Mouse (Mus musculus) left cerebral cortex, postnatal 36 days (tissue): ENCODE results near the gene Ncln. TPM values are rescaled to one million over a fixed set of nuclear protein-coding genes. Genes with fewer than 3 reads are reported as not detected.

ENCODE experiments used
- DNase-seq, 2 experiments: peaks; one replicate each; pipeline ENCODE4 v3.0.0; 2021 to 2022; ENCODE audit warnings: low spot score in 2 of 2, mixed read lengths in 1 of 2
- intact Hi-C: fragments of 180-260 bp; cut with DNase I; formaldehyde crosslinking; loops from one replicate; pipeline ENCODE4 v1.15.1; 2025
- total RNA-seq, 2 experiments: library from RNA; stranded (reverse); gene quantifications; 2 replicates each; pipeline ENCODE4 v1.2.3; 2021

Ncln gene
- total RNA-seq, 2 experiments from 2014 or later = 74.9 to 88.8 TPM

- DNase-seq = no peak
- intact Hi-C loops = no loop called here
These were observed 1.0 kb downstream of the Ncln start for GRCm38 (mm10) chr10:81495151-81495550.

GRCm38 (mm10) chr10:81494260-81495041, 1.7 kb downstream of the Ncln start:
- no peak for DNase-seq
- intact Hi-C loops = no loop called here

GRCm38 (mm10) chr10:81493601-81494220, 2.5 kb downstream of the Ncln start:
- DNase-seq = no peak
- intact Hi-C loops = no loop called here

GRCm38 (mm10) chr10:81492606-81493240, 3.5 kb downstream of the Ncln start:
- intact Hi-C loops = no loop called here
- no peak for DNase-seq

- intact Hi-C loops = no loop called here
- DNase-seq = no peak
These were observed 5.2 kb downstream of the Ncln start for GRCm38 (mm10) chr10:81491018-81491417.

- intact Hi-C loops = no loop called here
- DNase-seq = no peak
These were observed 6.3 kb downstream of the Ncln start for GRCm38 (mm10) chr10:81489941-81490340.

GRCm38 (mm10) chr10:81488081-81488480, 8.1 kb downstream of the Ncln start:
- no peak for DNase-seq
- intact Hi-C loops = no loop called here

- intact Hi-C loops = no loop called here
- DNase-seq = no peak
These were observed 9.7 kb downstream of the Ncln start for GRCm38 (mm10) chr10:81486496-81486895.

- intact Hi-C loops = no loop called here
- no peak for DNase-seq
These were observed 10.6 kb downstream of the Ncln start for GRCm38 (mm10) chr10:81485479-81486018.

- intact Hi-C loops = no loop called here
- no peak for DNase-seq
These were observed 11.1 kb downstream of the Ncln start for GRCm38 (mm10) chr10:81485060-81485449.

GRCm38 (mm10) chr10:81484441-81485059, 11.6 kb downstream of the Ncln start:
- intact Hi-C loops = no loop called here
- peak in 1 of 2 experiments; percentile 50 for DNase-seq

- DNase-seq = no peak
- intact Hi-C loops = no loop called here
These were observed 12.2 kb downstream of the Ncln start for GRCm38 (mm10) chr10:81483983-81484382.

GRCm38 (mm10) chr10:81482533-81482889, 13.7 kb downstream of the Ncln start, which contains the start of gene Celf5:
Gene Celf5 (minus strand): TSS chr10:81482709.
- peak; percentile 71 to 83 for DNase-seq
- intact Hi-C loops = no loop called here

GRCm38 (mm10) chr10:81481605-81482532, 14.3 kb downstream of the Ncln start:
- DNase-seq = peak in 1 of 2 experiments; percentile 51
- intact Hi-C loops = no loop called here

GRCm38 (mm10) chr10:81474461-81474860, 21.7 kb downstream of the Ncln start:
- no peak for DNase-seq
- intact Hi-C loops = no loop called here

- intact Hi-C loops = no loop called here
- peak; percentile 89 to 90 for DNase-seq
These were observed 23.2 kb downstream of the Ncln start for GRCm38 (mm10) chr10:81473003-81473451.

- intact Hi-C loops = no loop called here
- DNase-seq = no peak
These were observed 23.7 kb downstream of the Ncln start for GRCm38 (mm10) chr10:81472403-81473002.

- intact Hi-C loops = no loop called here
- peak in 1 of 2 experiments; percentile 63 for DNase-seq
These were observed 25.7 kb downstream of the Ncln start for GRCm38 (mm10) chr10:81470454-81470853.
